Mouse (Mus musculus) granulocyte monocyte progenitor cell, adult 5-6 weeks (primary cell): ENCODE results near the gene Cenpe. TPM values are rescaled to one million over a fixed set of nuclear protein-coding genes. Genes with fewer than 3 reads are reported as not detected.
"Not testable (repeated sequence)": the region's sequence is repeated elsewhere in the genome, so short reads cannot be mapped to it uniquely, and the experiment has no call there.

Experiments used
- ATAC-seq: replicated peaks from 2 replicates; pipeline ENCODE4 v1.8.0; 2016; ENCODE audit warnings: mild to moderate bottlenecking, moderate TSS enrichment, inconsistent platforms; ENCODE audit not compliant: poor library complexity, severe bottlenecking
- total RNA-seq, 2 experiments: library from RNA; stranded (forward) in 1 of 2; stranded (reverse) in 1 of 2; fragments of 200-712, 200-1000 nt in 1 of 2; fragments of >200 nt in 1 of 2; fragmentation: Nextera tagmentation in 1 of 2; gene quantifications; 2 replicates each; pipeline ENCODE4 v1.2.3; 2014 to 2017

The Cenpe gene
- total RNA-seq (2014; fragmentation: Nextera tagmentation) (25.4 and 28.0 TPM in 2 replicates), total RNA-seq (2017) (65.1 and 74.5 TPM in 2 replicates)

DNA sequence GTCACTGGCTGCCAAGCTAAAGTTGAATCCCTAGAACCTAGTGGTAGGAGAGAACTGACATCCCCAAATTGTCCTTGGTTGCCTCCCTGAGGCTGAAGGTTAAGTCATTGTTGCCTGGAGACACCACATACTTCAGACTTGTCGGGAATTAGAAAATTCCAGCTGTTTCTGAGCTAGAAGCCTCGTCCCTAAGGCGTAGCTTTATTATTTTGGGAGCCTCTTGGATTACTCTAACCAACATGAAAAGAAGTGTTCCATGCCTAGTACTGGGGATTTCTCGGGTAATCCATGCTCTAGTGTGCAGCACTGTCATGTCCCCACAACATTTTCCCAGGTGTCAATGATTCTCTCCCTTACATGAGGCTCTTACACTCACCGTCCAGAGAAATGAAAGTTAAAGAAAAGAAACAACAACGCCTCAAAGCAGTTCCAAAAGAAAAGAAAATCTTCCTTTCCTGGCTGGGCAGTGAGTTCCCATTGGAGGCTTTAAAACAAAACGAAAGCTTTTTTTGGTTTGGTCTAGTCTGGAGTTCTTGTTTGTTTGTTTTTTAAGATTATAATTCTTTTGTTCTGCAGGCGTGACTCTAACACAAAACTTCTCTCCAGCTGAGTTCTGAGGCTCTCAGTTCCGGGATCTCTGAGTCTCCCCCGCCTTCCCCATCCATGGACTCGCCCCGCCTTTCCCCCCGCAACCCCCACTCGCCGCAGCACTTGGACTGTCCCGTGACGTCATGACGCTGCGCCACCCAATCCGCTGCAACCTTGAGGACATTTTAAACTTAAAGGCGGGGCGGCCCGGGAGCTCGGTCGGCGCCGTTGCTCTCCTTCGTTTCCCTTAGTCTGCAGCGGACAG lies at the start of gene Cenpe:
Cenpe (plus strand) TSS at position 733 of the 853 bp plus-strand sequence.
- ATAC-seq, result peak; percentile 96

DNA sequence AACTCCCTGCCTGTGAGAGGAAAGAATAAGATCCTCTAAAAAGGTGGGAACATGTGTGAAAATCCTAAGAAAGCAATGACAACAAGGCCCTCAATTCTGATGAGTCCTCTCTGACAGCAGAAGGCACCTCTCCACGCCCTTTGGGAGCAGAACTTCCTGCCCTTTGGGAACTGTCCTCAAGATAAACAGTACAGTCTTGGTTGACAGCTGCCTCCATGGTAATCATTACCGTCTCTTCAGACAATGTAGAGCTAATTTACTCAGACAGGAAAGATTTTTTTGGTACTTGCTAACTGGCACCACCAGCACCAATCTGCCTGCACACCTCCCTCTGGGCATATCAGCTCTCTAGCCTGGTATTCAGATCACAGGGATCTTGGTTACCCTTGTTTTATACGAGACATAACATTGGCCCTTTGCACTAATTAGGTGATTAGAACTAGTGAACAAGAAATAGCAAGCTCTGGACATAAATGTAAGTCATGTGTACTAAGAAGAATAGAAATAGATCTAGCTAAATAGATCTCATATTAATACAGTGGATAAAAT lies 40.4 kb upstream of the Cenpe start:
- ATAC-seq, result no peak

DNA sequence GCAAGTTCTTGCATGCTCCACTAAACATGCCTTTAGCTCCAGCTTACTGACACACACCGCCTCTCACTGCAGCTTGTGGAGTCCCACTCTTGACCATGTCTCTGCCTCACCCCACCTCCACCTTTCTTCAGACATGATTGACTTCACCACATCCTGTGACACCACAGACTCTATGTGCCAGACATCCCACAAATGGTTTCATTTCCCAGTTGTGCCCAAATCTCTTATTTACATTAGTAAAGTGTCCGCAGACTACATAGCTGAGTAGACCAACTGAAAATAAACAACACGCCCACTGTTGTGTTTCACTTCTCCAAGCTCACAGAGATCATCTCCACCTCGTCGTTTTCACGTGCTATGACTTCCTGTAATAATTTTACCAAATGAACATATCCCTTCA lies 20.5 kb upstream of the Cenpe start:
- ATAC-seq, result peak; percentile 100

- not testable (repeated sequence) for ATAC-seq
These were observed 14.3 kb upstream of the Cenpe start for GRCm38 (mm10) chr3:135198051-135198450.

DNA sequence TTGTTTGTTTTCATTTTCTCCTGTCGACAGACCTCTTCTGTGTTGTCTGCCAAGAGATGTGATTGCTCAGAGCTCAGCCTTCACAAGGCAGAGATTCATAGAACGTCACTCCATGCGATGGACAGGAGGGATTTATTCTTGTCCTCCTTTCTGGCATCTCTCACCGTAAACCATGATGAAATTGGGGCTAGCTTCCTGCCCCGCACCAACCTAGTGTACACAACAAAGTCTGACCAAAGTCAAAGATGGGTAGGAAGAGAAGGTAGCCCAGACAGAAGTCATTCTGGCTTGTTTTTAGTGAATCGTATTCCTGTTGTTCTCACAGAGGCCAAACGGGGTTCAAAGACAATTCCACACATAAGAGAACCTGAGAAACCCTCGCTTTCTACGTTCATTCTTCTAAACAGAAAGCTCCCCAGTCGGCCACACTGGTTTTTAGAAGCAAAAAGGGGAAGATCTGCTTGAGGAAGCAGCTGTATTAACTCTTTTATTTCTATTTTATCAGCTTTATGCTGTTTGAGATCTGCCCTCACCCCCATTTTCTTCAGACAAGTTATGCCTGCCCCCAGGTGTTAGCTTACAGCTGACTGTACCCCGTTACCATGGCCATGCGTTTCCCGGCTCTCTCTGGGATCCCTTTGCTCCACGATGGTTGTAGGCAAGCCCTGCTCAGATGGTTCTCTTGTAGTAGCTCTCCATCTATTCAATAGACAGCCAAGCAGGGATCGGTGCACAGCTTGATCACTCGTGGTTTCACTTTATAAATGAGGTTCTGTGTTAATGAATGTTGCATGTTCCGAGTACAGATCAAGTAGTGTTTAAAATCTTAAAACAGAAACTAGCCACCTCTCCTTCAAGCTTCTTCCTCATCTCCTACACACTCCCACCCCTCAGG lies 11.7 kb upstream of the Cenpe start:
- peak; percentile 65 for ATAC-seq

- peak; percentile 78 for ATAC-seq
These were observed 5.7 kb upstream of the Cenpe start for GRCm38 (mm10) chr3:135206621-135207020.

DNA sequence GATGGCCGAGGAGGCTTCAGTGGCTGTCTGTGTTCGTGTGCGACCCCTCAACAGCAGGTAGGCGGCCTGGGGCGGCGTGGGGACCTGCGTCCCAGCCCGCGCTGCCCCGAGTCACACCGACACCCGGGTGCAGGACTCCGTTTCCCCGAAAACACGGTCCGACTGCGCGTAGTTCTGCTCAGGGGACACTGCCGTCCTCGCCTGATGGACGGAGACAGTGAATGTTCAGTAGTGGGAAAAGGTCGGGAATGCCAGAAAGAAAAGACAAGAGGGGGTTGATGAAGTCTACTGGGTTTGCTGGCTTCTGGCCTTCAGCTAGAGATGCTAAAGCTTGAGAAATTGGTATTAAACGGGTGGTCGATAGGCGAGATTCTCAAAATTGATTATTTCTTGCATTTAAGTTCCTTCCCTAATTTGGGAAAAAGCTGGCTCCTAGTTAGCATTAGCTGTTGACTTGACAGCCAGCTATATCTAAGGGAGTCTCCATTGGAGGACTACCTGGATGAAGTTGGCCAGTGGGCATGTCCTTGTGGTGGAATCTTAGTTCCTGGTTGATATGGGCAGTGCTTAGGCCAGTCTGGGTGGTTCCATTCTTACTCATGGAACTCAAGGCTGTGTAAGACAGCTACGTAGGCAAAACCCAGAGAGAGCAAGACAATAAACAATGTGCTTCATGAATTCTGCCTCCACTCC lies 467 bp downstream of the Cenpe start:
- peak; percentile 52 for ATAC-seq

- no peak for ATAC-seq
These were observed 19.7 kb downstream of the Cenpe start for GRCm38 (mm10) chr3:135232058-135232457.

- no peak for ATAC-seq
These were observed 20.1 kb downstream of the Cenpe start for GRCm38 (mm10) chr3:135232462-135232861.

DNA sequence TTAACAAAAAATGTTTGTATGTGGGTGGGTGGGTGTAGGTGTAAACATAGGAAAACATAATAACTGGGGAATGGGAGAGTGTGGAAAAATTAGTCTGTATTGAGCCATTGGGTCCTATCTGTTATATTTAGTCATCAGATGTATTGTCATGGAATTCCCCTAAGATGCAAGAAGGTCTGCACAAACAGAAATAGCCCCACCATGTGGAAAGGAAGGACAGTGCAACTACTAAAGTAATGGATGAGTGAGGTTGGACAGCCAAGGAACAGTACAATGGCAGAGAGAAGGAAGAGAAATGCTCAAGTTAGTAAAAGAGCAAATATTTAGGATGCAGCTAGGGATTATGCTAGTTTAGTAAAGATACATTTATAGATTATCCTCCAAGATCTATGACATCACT lies 33.4 kb downstream of the Cenpe start:
- peak; percentile 68 for ATAC-seq

DNA sequence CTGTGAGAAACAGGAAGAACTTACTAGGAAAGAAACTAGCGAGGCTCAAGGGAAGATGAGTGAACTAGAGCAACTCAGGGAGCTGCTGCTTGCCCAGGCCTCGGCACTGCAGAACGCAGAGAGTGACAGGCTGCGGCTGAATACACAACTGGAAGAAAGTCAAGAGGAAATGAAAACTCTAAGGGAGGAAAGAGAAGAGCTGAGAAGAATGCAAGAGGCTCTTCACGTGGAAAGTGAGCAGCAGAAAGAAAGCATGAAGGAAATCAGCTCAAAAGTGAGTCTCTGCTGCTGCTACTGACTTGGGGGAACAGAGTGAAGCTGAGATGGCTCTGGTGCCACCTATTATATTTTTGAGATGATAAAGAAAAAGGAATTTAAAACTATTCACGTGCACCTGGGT lies 34.5 kb downstream of the Cenpe start:
- no peak for ATAC-seq

DNA sequence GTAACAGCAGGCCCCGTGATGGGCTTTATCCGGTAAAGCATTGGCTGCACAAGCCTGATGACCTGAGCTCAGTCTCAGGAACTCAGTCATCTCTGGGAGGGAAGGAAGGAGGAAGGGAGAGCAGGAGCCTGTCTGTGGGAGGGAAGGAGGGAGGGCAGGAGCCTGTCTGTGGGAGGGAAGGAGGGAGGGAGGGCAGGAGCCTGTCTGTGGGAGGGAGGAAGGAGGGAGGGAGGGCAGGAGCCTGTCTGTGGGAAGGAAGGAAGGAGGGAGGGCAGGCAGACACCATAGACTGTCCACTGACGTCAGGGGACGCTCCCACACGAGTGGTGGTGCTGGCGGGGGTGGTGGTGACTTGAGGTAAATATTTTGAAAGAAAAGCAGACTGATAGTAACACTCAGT lies 36.8 kb downstream of the Cenpe start:
- ATAC-seq, result peak; percentile 72

DNA sequence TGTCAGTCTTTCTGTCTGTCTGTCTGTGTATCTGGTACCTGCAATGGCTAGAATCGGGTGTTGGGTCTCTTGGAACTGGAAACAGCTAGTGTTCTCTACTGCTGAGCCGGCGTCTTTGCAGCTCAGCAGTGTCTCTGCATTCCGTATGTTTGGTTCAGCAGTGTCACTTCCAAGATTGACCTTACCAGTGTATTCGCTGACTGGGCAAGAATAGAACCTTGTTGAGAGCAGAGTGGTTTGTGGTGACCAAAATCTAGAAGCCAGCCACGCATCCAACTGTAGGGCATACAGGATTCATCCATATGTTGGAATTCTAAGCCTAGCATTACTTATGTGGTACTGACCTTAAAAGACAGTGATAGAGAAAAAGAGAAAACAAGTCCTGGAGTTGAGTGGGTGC lies 39.5 kb downstream of the Cenpe start:
- no peak for ATAC-seq

- ATAC-seq, result no peak
These were observed 42.4 kb downstream of the Cenpe start for GRCm38 (mm10) chr3:135254784-135255183.

DNA sequence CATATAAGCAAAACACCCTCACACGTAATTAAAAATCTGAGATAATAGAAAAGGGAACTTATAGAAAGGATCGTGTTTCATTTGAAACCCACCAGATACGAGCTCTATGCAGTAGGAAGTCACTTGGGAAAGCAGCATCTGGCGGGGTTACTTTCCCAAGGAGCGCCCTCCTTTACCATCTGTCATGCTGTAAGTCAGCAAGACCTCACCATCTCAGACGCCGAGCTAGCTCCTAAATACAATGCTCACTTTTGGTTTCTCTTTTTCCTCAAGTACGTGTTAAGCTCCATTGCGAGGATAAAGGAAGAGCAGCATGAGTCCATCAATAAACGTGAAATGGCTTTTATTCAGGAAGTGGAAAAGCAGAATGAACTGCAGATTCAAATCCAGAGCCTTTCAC lies 46.6 kb downstream of the Cenpe start:
- ATAC-seq, result no peak

DNA sequence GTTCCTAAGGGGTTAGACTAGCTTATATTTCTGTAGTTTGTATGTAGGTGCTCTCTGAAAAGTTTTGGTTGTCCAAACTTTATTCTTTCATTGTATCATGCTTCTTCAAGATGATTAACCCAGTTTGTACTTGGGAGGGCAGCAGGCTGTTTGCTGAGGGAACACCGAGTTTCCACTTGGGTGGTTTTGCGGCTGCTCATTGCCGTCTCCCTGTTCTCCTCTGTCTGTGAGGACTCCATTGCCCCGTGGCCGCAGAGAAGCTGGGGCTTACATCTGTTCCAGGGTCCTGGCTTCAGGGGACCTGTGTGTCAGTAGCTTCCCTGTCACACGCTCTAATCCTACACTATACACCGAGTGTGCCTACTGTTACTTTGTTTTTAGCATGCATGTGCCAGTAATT lies 47.9 kb downstream of the Cenpe start:
- ATAC-seq, result no peak

- ATAC-seq, result no peak
These were observed 56.3 kb downstream of the Cenpe start for GRCm38 (mm10) chr3:135268616-135269015.

DNA sequence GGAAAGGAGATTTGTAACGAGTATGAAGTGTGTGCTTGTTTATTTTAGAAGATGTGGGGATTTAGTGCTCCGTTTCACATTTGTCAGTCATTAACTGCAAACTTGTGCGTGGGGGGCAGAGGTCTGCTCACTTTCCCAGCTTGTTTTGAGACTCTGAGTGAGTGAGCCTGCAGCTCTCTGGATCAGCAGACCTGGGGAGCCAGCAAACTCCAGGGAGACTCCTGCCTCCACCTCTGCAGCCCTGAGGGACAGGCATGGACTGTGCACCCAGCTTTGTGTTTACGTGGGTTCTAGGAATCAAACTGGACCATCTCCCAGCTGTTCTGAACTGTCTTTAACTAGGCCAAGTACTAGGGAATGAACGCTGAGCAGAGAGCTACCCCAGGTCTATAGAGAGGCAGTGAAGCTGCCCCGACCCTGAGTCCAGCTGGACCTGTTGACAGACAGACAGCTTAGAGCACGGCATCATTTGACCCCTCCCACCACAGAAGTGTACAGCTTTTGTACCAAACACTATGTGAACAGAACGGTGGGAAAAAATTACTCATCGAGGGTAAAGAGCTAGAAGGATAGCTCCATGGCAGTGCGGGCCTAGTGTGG lies 57.2 kb downstream of the Cenpe start:
- no peak for ATAC-seq

DNA sequence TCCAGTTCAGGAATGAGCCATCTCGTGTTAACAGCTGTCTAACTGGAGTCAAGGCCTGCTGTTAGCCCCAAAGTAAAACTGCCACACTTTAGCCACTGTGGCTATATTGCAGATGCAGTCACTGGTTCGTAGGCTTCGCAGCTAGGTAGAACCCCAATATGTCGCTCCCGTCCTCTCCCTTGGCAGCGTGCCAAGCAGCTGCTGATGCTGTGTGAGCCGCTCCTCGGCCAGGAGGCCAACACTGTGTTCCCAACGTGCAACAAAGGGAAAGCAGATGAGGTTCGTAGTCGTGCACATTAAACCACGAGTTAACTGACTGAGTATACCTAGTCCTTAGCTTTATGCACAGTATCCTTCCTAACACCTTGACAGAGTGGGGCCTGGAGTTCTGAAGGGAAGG lies 60.3 kb downstream of the Cenpe start:
- no peak for ATAC-seq

- ATAC-seq, result peak; percentile 64
These were observed 60.7 kb downstream of the Cenpe start for GRCm38 (mm10) chr3:135273047-135273446.
